Mouse (Mus musculus) lung, adult 2 months (tissue): ENCODE measurements around the gene Tor1aip1.

Source experiments
- CTCF ChIP-seq: fragments of 200-500 bp; IDR thresholded peaks from 2 replicates; pipeline ENCODE4 v1.5.1; 2011; ENCODE audit warnings: mild to moderate bottlenecking, low read length, control low read depth; ENCODE audit not compliant: insufficient read depth
- POLR2A ChIP-seq: fragments of 200-500 bp; IDR thresholded peaks from 2 replicates; pipeline ENCODE4 v1.6.1; 2011; ENCODE audit warnings: low read depth, mild to moderate bottlenecking, control low read depth, low read length, borderline replicate concordance; ENCODE audit errors: extremely low read depth

DNA sequence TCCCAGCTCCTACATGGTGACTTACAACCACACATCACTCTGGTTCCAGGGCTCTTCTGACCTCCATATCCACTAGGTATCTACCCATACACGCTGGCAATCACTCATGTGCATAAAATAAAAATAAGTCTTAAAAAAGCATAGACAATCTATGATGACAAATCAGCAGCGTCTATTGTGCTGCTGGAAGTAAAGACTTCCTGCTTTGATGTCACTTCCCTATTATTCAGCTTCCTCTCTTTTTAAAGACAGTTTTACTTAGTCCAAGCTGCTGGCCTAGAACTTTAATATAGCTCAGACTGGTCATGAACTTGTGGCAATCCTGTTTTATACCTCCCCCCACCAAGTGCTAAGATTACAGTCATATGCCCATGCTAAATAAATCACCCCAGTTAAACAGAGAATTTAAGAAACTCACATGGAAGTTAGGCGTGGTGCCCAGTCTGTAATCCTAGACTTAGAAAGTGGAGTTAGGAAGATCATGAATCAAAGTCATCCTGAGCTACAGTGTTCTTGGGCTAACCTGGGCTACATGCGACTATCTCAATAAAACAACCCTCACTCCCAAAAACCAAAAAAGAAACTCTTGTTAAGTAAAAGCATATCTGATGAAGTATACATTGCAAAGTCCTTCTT, 7.8 kb downstream of the Tor1aip1 start:
- TF ChIP-seq CTCF (no peak), POLR2A (no peak)
